Mouse (Mus musculus) bone marrow macrophage, adult 2 months (primary cell): Measurements from ENCODE around the gene Pik3cg.

Source experiments
- CTCF ChIP-seq: IDR thresholded peaks from 2 replicates; pipeline ENCODE4 v1.5.1; 2012; ENCODE audit warnings: low read depth, mild to moderate bottlenecking, low read length, moderate library complexity
- POLR2A ChIP-seq: IDR thresholded peaks from 2 replicates; pipeline ENCODE4 v1.6.1; 2012; ENCODE audit warnings: mild to moderate bottlenecking, low read depth, low read length, borderline replicate concordance

- TF ChIP-seq CTCF, result no peak
- no peak for TF ChIP-seq POLR2A
Measured at GRCm38 (mm10) chr12:32145651-32146050, 62.8 kb downstream of the Pik3cg start.
